ENCODE assay signal across 23 mouse cellular contexts in genomic region chr14:19940066-19940465, GRCm38 (mm10). TPM values are rescaled to one million over a fixed set of nuclear protein-coding genes. Genes with fewer than 3 reads are reported as not detected.
A peak's percentile ranks its signal among the peaks of the same experiment; 100 is the strongest.
DNase-seq lines count a peak whose midpoint lies in the region; ATAC-seq and TF ChIP-seq lines count a peak whose summit lies in the region.
"Had no signal": no experiment of that assay in that cellular context is flagged by ENCODE, and none has a peak within 500 bp of the region (broad histone marks: within the 10 kb centered on the region; RNA-seq: fewer than 3 reads in every experiment).

No protein-coding gene starts in this region.

- dilution Hi-C loops in CH12.LX (cut with MboI; ENCODE audit: extremely low pct_ligation_motif_present, extremely low pct_unique_long_range_greater_than_20kb, low sequenced_read_pairs) = no loop called here

- no peak; the same call in none of the 2 replicates for TF ChIP-seq RAD21 in CH12.LX (IDR thresholded peaks at IDR 0.05; ENCODE audit: low read depth, low read length)

- peak; percentile 19 for TF ChIP-seq CTCF in midbrain, postnatal 0 days (IDR thresholded peaks at IDR 0.05)
- peak in 1 of 2 experiments; percentile 29; a peak in 2 of 4 replicates for TF ChIP-seq CTCF in CH12.LX (conservative IDR thresholded peaks at IDR 0.05 in 1 of 2, IDR thresholded peaks at IDR 0.05 in 1 of 2; ENCODE audit: low read depth in 2 of 2, low read length in 2 of 2)

- H3K36me3 ChIP-seq in midbrain, postnatal 0 days (ENCODE audit: insufficient read depth, low read length) = no peaks in the 10 kb centered on the region
- 0 out of 2 replicates have a peak, but pooled peaks cover under 1% of the 10 kb centered on the region for H3K36me3 ChIP-seq in midbrain, embryonic 16.5 days (ENCODE audit: control insufficient read depth, insufficient read depth, low read length)
- peaks cover 4 to 45% of the 10 kb centered on the region in 2 experiments for H3K36me3 ChIP-seq in CH12.LX (replicated peaks in 1 of 2; ENCODE audit: control insufficient read depth in 1 of 2, insufficient read depth in 1 of 2, low read length in 1 of 2)
- H3K36me3 ChIP-seq: embryonic facial prominence, embryonic 12.5 days; hindbrain, embryonic 15.5 days; intestine, embryonic 15.5 days; liver, embryonic 13.5 days; lung, embryonic 15.5 days; neural tube, embryonic 12.5 days; stomach, embryonic 15.5 days had no signal

- DNase-seq in CD4-positive, CD25-positive, alpha-beta regulatory T cell, adult 2 months (ENCODE audit: low read depth, low spot score) = peak; percentile 34
- DNase-seq in midbrain, postnatal 0 days (ENCODE audit: low spot score) = no peak
- peak; percentile 24 for DNase-seq in CH12.LX (ENCODE audit: extremely low read depth)
- DNase-seq in cerebellum, adult 18-20 months = no peak
- DNase-seq in gastrocnemius, adult 18-20 months (ENCODE audit: low spot score) = no peak
- DNase-seq: adrenal gland, adult 8-10 months; cerebellum, adult 11-12 months; kidney, adult 8-10 months; kidney, postnatal 25 days; liver, embryonic 13.5 days; lung, postnatal 4 days; retina, postnatal 1 day; right cerebral cortex, postnatal 25 days had no signal

- no peak overlapping the region for H3K4me3 ChIP-seq in midbrain, postnatal 0 days (ENCODE audit: low read depth, low read length)
- no peak overlapping the region for H3K4me3 ChIP-seq in midbrain, embryonic 16.5 days (ENCODE audit: low read depth, low read length)
- H3K4me3 ChIP-seq in CH12.LX (replicated peaks in 1 of 3; ENCODE audit: low read depth in 2 of 3, low read length in 2 of 3, poor library complexity in 1 of 3) = no peak overlapping the region
- H3K4me3 ChIP-seq: embryonic facial prominence, embryonic 12.5 days; heart, embryonic 10.5 days; hindbrain, embryonic 15.5 days; intestine, embryonic 15.5 days; liver, embryonic 13.5 days; lung, embryonic 15.5 days; neural tube, embryonic 12.5 days; stomach, embryonic 15.5 days had no signal

- no peaks in the 10 kb centered on the region for H3K27me3 ChIP-seq in midbrain, postnatal 0 days (ENCODE audit: insufficient read depth, low read length)
- no peaks in the 10 kb centered on the region for H3K27me3 ChIP-seq in midbrain, embryonic 16.5 days (ENCODE audit: control insufficient read depth, insufficient read depth, low read depth, low read length)
- no peaks in the 10 kb centered on the region for H3K27me3 ChIP-seq in CH12.LX (replicated peaks)
- H3K27me3 ChIP-seq: embryonic facial prominence, embryonic 12.5 days; hindbrain, embryonic 15.5 days; intestine, embryonic 15.5 days; liver, embryonic 13.5 days; lung, embryonic 15.5 days; neural tube, embryonic 12.5 days; stomach, embryonic 15.5 days had no signal

- H3K9me3 ChIP-seq in midbrain, postnatal 0 days (ENCODE audit: low read length) = no peaks in the 10 kb centered on the region
- H3K9me3 ChIP-seq in midbrain, embryonic 16.5 days (replicated peaks; ENCODE audit: control insufficient read depth, low read length, poor library complexity, severe bottlenecking) = no peaks in the 10 kb centered on the region
- H3K9me3 ChIP-seq in CH12.LX (replicated peaks; ENCODE audit: low read length) = no peaks in the 10 kb centered on the region
- H3K9me3 ChIP-seq: embryonic facial prominence, embryonic 12.5 days; heart, embryonic 10.5 days; hindbrain, embryonic 15.5 days; intestine, embryonic 15.5 days; liver, embryonic 13.5 days; lung, embryonic 15.5 days; neural tube, embryonic 12.5 days; stomach, embryonic 15.5 days had no signal

- WGBS in midbrain, postnatal 0 days = 86% methylated on average over 1 of the region's 1 CpGs
- WGBS in midbrain, embryonic 16.5 days = 83% methylated on average over 1 of the region's 1 CpGs

- in situ Hi-C loops in CH12.LX (cut with MboI; ENCODE audit: low pct_ligation_motif_present, low pct_unique_long_range_greater_than_20kb, low sequenced_read_pairs) = no loop called here

- no peaks in the 10 kb centered on the region for H3K4me1 ChIP-seq in midbrain, postnatal 0 days (ENCODE audit: insufficient read depth, low read length)
- peaks cover 25% of the 10 kb centered on the region for H3K4me1 ChIP-seq in midbrain, embryonic 16.5 days (ENCODE audit: control insufficient read depth, insufficient read depth, low read length)
- H3K4me1 ChIP-seq in CH12.LX (ENCODE audit: control insufficient read depth in 1 of 2, insufficient read depth in 2 of 2) = peaks cover 0 to 6% of the 10 kb centered on the region in 2 experiments; a peak in 1 of 4 replicates
- H3K4me1 ChIP-seq: embryonic facial prominence, embryonic 12.5 days; intestine, embryonic 15.5 days; liver, embryonic 13.5 days; lung, embryonic 15.5 days; stomach, embryonic 15.5 days had no signal

- H3K9ac ChIP-seq in midbrain, postnatal 0 days (replicated peaks; ENCODE audit: low read length, poor library complexity, severe bottlenecking) = no peak overlapping the region
- no peak overlapping the region for H3K9ac ChIP-seq in midbrain, embryonic 16.5 days (ENCODE audit: low read depth, low read length)
- no peak overlapping the region for H3K9ac ChIP-seq in CH12.LX (ENCODE audit: insufficient read depth, low read depth)
- H3K9ac ChIP-seq: embryonic facial prominence, embryonic 12.5 days; hindbrain, embryonic 15.5 days; intestine, embryonic 15.5 days; liver, embryonic 13.5 days; lung, embryonic 15.5 days; neural tube, embryonic 12.5 days; stomach, embryonic 15.5 days had no signal

- H3K79me2 ChIP-seq in CH12.LX (replicated peaks; ENCODE audit: control insufficient read depth, extremely low read depth, insufficient read depth, poor library complexity, severe bottlenecking) = no peaks in the 10 kb centered on the region

- no peak overlapping the region for H3K4me2 ChIP-seq in midbrain, postnatal 0 days (ENCODE audit: low read depth, low read length, poor library complexity, severe bottlenecking)
- no peak overlapping the region for H3K4me2 ChIP-seq in midbrain, embryonic 16.5 days (ENCODE audit: low read length)
- no peak overlapping the region for H3K4me2 ChIP-seq in CH12.LX (ENCODE audit: insufficient read depth, low read depth, poor library complexity, severe bottlenecking)
- H3K4me2 ChIP-seq: embryonic facial prominence, embryonic 12.5 days; hindbrain, embryonic 15.5 days; intestine, embryonic 15.5 days; liver, embryonic 13.5 days; lung, embryonic 15.5 days; neural tube, embryonic 12.5 days; stomach, embryonic 15.5 days had no signal

- H3K27ac ChIP-seq in midbrain, postnatal 0 days (ENCODE audit: low read depth, low read length) = no peak overlapping the region
- no peak overlapping the region for H3K27ac ChIP-seq in midbrain, embryonic 16.5 days (ENCODE audit: low read length)
- no peak overlapping the region for H3K27ac ChIP-seq in CH12.LX (ENCODE audit: insufficient read depth, low read depth)
- H3K27ac ChIP-seq: embryonic facial prominence, embryonic 12.5 days; heart, embryonic 10.5 days; hindbrain, embryonic 15.5 days; intestine, embryonic 15.5 days; liver, embryonic 13.5 days; lung, embryonic 15.5 days; neural tube, embryonic 12.5 days; stomach, embryonic 15.5 days had no signal

- TF ChIP-seq EP300 in CH12.LX (IDR thresholded peaks at IDR 0.05; ENCODE audit: low read length) = no peak

- ATAC-seq in CD4-positive, CD25-positive, alpha-beta regulatory T cell, adult 4 months = no peak
- ATAC-seq in midbrain, postnatal 0 days (ENCODE audit: low FRiP score) = no peak
- ATAC-seq in midbrain, embryonic 16.5 days = no peak
- ATAC-seq in megakaryocyte progenitor cell, adult 5-6 weeks (replicated peaks; ENCODE audit: poor library complexity) = 0 out of 2 replicates have a peak, but pooled peaks have one; percentile 31
- ATAC-seq: intestine, embryonic 15.5 days had no signal

- TF ChIP-seq POLR2A in CH12.LX (IDR thresholded peaks at IDR 0.05; ENCODE audit: low read depth, low read length) = no peak

TF ChIP-seq in CH12.LX, 34 proteins besides CTCF, POLR2A, EP300 and RAD21:
- TF ChIP-seq IRF4 (IDR thresholded peaks at IDR 0.05; ENCODE audit: low read depth, low read length) (no peak), ETS1 (conservative IDR thresholded peaks at IDR 0.05; ENCODE audit: low read depth, low read length) (no peak), GABPA (IDR thresholded peaks at IDR 0.05; ENCODE audit: insufficient replicate concordance, low read depth, low read length) (no peak), BHLHE40 (IDR thresholded peaks at IDR 0.05; ENCODE audit: low read depth, low read length) (no peak)

RNA-seq across cellular contexts. Expression of gene Gng2, which starts 37.4 kb away (rescaled TPM):
- polyA plus RNA-seq in CD4-positive, CD25-positive, alpha-beta regulatory T cell, adult 4 months (2017; shearing (Covaris generic)) = 10 to 100 TPM; 39.1 to 54.2 TPM
- 419 and 439 TPM in 2 replicates for total RNA-seq in midbrain, postnatal 0 days (2014; rRNA removed)
- 344 and 374 TPM in 2 replicates for polyA plus RNA-seq in midbrain, postnatal 0 days (2015; fragmentation: Nextera tagmentation; extraction: Ambion mirVana)
- 479 and 480 TPM in 2 replicates for polyA plus RNA-seq in midbrain, embryonic 16.5 days (2015; fragmentation: Nextera tagmentation; extraction: Ambion mirVana)
- 62.9 and 63.4 TPM in 2 replicates for total RNA-seq in CH12.LX (2012; rRNA removed)
- 61.8 and 67.7 TPM in 2 replicates for total RNA-seq in CH12.LX (2014; rRNA removed)
- 52.1 and 70.0 TPM in 2 replicates for polyA plus RNA-seq in CH12.LX (2012; ENCODE audit: insufficient read length, low read depth)
- 47.7 and 53.6 TPM in 2 replicates for total RNA-seq in megakaryocyte progenitor cell, adult 5-6 weeks (2015)
- total RNA-seq in megakaryocyte progenitor cell, adult 5-6 weeks (2017) = 32.1 and 67.0 TPM in 2 replicates
- total RNA-seq in gastrocnemius, adult 18-20 months (2021) = 1 to 10 TPM; 2.4 to 6.6 TPM

Comparison
In these comparisons a context has a peak if more than half of its experiments do, and no peak if none do; other contexts are left out.
1. DNase-seq: peak in CD4-positive, CD25-positive, alpha-beta regulatory T cell, adult 2 months (single experiment) and CH12.LX (single experiment); none in midbrain, postnatal 0 days (single experiment), cerebellum, adult 18-20 months (0 of 2) and gastrocnemius, adult 18-20 months (single experiment).
2. RNA of gene Gng2, which starts 37.4 kb away (total RNA-seq): 419 to 439 TPM in midbrain, postnatal 0 days, 61.8 to 67.7 TPM in CH12.LX and 32.1 to 67.0 TPM in megakaryocyte progenitor cell, adult 5-6 weeks; 2.4 to 6.6 TPM in gastrocnemius, adult 18-20 months; every median in the first group is over 4 times any median in the second.